Mouse (Mus musculus) embryo, embryonic 11 days (tissue): Measurements from ENCODE around the gene Isg15.

Experiments used
- DNase-seq: peaks from one replicate; pipeline ENCODE4 v3.0.0-alpha.2; 2015

Gene Isg15

DNA sequence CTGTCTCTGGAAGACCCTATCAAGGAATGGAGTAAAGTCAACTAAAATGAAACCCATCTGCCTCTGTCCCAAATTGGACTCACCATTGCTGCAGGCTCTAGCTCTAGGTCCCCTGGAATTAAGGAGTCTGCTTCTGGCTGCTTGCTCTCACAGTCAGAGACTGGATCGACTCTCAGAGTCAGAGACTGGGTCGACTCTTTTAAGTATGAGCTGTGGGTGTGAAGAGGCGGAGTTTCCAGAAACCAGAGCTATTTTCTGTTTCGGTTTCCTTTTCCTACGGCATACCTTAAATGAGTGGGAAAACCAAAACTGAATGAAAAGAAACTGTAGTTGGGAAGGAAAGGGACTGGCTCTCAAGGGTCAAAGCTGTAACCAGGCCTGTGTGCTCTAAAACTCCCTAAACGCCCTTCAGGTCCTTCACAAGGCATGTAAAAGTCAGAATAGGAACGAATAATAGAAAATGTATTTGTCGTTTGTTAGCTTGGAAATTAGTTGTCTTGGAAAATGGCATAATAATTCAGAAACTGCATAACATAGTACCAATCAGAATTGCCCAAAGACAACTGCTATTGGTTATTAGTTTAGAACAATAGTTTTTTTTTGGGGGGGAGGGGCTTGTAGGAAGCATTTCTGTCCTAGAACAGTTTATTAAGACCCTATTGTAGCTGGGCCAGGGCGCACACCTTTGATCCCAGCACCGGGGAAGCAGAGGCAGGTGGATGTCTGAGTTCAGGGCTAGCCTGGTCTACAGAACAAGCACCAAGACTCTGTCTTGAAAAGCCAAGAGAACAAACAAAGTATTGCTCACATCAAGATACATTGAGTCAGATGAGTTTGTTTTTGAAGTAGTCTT, at the start of gene Isg15:
Isg15 (minus strand) TSS at position 196 of the 853 bp plus-strand sequence.
- no peak for DNase-seq

DNA sequence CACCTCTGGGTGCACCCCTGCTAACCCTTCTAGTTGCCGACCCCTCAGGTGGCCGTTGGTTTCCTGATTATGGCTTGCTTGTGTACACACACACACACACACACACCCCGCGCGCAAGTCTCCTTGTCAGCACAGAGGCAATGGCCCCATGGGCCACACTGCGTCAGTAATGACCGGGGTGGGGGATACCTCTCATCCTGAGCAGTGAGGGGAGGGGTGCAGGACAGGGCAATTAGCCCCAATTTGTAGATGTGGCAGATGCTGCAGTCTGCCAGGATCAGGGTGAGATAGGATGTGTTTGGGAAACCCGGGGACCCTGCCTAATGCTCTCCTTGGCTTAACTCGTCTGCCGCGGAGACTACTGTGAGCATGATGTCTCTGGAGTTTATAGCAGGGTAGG, 48.9 kb upstream of the Isg15 start:
- DNase-seq: no peak

DNA sequence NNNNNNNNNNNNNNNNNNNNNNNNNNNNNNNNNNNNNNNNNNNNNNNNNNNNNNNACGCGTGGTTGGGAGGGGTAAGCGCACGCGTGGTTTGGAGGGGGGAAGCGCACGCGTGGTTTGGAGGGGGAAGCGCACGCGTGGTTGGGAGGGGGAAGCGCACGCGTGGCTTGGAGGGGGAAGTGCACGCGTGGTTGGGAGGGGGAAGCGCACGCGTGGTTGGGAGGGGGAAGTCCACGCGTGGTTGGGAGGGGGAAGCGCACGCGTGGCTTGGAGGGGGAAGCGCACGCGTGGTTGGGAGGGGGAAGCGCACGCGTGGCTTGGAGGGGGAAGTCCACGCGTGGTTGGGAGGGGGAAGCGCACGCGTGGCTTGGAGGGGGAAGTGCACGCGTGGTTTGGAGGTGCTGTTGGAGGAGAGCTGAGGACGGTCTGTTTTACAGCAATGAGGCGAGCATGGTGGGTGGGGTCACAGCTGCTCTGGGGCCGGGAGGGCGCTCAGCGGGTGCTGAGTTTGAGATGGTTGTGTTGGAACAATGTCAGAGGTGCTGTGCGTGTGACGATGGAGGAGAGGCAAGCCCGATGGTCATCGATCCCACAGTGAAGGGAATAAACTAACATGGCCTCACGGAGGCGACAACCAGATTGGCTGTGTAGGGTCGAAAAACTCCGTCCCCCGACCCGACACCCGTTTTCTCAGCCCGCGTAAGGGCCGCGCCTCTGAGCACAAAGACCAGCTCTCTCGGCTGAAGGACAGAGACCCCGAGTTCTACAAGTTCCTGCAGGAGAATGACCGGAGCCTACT, 36.2 kb upstream of the Isg15 start:
- DNase-seq: peak; percentile 62

DNA sequence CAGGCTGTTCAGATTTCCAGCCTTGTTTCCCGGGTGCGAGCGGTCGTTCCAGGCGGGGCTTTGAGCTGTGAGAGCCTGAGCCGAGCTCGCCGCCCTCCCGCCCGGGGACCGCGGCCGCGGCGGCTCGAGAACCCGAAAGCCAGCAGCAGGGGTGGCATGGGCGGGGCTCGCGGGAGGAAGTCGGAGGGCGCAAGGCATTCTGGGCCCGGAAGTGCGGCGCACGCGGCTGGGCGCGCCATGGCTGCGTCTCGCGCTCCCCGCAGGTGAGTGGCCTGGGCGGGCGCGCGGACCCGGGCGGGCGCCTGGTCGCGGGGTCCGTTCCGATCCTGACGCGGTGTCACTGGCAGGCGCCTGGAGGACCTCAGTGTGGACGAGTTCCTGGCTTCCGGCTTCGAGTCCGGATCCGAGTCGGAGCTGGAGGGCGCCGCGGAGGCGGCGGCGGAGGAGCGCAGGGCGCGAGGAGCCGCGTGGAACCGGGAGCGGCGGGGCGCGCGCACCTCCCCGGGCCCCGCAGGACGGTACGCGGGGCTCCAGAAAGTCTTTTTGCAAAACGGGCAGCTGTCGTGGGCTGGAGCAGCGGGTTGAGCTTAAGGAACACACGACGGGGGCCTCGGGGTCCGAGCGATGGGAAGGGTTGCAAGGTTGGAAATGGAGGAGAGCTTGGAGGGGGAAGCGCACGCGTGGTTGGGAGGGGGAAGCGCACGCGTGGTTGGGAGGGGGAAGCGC, 35.4 kb upstream of the Isg15 start, which contains the start of gene Noc2l:
Noc2l (plus strand) TSS at position 203 of the 726 bp plus-strand sequence.
- peak; percentile 97 for DNase-seq

DNA sequence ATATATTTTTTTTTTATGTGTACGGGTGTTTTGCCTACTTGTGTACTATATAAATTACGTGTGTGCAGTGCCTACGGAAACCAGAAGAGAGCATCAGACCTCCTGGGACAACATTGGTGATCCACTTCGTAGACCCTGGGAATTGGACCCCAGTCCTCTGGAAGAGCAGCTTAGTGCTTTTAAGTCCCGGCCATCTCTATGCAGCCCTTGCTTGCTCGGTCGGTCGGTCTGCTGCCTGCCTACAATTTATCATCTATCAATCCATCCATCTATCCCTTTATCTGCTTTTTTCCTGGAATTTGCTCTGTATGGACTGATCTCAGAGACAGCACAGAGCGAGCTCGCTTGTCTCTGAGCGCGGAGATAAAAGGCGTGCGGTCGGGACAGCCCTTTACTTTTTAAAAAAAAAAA, 34.7 kb upstream of the Isg15 start:
- peak; percentile 71 for DNase-seq

DNA sequence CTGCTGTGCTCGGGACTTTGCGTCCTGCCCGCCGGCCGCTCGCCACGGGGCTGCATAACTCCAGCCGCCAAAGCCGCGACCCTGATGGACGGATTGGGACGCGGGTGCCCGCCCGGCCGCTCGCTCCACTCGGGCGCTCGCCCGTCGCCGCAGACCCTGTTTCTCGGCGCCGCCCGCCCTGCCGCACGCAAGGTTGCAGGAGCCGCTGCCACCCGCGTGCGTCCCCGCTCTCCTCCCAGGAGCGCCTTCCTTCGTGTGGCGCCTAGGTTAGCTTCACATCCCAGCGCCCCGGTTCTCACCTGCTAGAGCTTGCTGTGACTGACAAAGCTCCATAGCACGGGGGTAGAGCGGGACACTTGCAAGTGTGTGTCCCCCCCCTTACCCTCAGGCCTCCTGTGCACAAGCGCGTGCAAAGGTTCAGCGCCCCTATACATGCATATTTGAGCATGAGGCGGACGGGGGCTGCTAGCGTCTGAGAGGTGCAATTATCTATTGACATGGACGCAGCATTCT, 34.1 kb upstream of the Isg15 start, which contains the start of gene Plekhn1:
Plekhn1 (minus strand) TSS at position 157 of the 513 bp plus-strand sequence.
- DNase-seq: peak; percentile 92

DNA sequence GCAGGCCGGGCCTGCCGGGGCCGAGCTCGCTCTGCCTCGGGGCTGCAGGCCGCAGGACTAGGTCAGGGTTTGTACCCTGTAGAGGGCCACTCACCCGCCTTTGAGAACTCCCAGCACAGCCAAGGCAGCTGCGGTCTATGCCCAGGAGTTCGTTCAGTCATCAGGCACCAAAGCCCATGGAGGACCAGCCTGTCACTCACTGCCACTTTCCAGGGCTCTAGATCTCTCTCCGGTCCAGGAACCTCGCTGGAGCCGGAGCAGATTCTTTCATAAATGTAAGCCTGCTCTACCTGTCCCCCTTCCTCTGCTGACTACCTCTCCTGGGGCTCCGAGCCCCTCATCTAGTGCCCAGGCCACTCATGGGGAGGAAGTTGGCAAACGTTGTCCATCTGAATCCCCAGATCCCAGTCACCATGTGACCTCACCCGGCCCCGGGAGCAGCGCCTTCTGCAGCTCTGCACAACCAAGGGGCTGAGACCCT, 33.4 kb upstream of the Isg15 start:
- DNase-seq: peak; percentile 60

DNA sequence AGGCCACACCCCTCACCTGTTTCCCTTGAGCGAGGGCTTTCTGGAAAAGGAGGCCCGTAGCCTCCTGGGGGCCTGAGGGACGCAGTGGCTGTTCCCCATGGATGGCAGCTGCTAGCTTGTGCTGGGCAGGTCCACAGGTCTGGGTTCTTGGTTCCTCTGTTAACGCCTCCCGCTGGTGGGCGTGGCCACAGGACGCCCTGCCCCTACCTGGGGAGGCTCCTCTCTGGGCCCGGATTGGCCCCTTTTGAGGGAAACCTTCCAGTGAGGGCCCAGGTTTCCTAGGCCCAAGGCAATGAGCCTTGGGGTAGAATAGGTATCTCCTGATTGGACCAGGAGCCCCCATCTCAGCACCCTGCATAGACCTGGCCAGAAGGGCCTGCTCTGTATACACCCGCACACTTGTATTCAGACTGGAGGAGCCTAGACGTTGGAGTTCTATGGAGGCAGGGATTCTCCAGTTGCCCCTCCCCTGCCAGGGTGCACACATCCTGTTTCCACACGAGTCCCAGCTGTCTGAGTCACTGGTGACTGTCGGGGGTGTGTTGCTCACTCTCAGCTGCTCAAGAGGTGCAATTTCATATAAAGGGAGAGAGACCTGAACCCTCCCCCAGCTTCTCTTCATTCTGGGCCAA, 27.9 kb upstream of the Isg15 start:
- DNase-seq: no peak

DNA sequence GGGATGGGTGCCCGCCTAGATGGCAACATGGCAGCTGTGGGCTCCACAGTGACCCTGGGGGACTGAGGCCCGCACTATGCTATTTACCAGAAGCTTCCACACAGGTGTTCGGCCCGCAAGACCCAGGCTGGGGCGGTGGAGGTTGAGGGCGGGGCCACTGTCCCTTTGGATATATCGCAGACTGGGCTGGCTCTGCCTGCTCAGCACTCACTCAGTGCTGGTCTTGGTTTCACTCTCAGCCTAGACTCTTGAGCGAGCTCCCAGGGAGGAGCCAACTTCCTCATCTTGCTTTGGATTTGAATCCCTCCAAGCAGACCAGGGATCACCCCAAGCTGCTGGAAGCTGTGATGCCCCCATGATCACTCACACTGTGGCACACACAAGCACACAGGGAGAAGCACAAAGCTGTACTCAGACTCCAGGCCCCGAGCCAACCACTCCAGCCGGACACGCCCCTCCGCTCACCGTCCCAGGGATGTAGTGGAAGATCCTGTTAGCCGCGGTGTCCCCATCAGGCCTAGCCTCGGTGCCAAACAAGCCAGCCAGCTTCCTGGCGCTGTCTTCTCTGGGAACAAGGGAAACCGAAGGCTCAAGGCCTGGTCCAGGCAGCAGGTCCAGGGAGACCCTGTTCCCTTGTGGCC, 27.3 kb upstream of the Isg15 start:
- DNase-seq: no peak

DNA sequence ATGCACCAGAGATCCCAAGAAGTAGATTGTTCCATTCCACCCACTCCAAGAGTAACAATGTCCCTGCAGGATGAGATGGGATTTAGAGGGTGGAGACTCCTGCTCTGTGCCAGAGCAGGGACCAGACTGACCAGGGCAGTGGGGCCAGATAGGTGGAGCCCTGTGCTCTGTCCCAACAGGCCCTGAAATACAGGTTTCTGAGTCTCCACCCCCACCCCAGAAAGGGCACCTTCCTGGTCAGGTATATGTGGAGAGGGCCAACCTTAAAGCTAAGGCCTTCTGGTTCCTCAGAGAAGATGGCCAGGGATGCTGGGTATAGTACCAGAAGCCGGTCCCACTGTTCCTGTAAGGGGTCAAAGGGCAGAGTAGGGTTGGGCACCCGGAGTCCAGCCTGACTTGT, 23.7 kb upstream of the Isg15 start:
- DNase-seq: no peak

DNA sequence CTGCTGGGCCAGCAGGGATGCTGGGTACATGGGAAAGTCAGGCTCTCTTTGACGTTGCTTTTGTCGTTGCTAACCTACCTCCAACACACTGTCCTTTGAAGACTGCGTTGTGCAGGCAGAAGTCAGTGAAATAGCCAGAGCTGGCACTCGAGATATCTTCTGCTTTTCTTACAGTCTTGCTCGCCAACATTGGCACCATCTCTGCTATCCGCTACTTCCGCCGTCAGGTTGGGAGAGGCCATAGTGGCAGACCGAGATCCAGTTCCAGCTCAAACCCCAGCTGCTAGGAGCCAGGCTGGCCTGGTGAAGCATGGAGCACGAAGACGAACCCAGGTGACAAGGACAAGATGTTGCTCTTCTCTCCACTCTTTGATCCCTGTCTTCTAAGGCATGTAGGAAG, 19.3 kb upstream of the Isg15 start:
- DNase-seq: no peak

DNA sequence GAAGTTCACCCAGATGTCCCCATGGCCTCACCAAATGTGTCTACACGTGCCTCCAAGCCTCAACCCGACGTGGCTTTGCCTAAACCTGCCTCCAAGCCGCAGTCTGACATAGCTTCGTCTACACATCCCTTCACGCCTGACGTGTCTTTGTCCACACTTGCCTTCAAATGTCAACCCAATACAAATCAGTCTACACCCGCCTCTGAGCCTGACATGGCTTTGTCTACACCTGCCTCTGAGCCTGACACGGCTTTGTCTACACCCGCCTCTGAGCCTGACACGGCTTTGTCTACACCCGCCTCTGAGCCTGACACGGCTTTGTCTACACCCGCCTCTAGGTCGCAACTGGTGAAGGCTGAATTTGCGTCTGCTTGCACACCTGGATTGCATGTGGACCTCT, 17.2 kb upstream of the Isg15 start:
- no peak for DNase-seq

DNA sequence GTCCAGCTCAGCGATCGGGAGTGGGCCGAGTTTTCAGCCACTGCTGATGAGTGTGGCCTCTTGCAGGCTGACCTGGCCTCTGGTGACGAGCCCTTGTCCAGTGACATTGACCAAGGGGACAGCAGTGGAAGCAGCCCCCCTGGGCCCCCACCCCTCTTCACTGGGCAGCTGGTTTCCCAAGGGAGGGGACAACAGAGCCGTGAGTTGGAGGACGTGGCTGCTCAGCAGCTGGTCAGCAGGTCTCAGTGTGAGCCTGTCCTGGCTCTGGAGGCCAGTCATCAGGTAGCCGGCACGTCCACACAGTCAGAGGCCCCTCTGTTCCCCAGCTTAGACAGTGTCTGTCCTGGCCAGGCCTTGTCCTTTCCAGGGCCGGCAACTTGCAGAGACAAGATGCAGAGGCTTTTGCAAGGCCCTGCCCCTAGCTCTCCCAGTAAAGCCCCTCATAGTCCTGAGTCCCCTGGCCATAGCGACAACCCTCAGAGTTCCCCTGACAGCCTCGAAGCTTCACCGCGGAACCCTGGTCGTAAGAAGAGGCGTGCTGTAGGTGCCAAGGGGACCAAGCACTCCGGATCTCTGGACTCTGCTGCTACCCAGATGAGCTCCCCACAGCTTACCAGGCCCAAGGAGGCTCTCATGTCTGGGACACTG, 16.5 kb upstream of the Isg15 start:
- no peak for DNase-seq

DNA sequence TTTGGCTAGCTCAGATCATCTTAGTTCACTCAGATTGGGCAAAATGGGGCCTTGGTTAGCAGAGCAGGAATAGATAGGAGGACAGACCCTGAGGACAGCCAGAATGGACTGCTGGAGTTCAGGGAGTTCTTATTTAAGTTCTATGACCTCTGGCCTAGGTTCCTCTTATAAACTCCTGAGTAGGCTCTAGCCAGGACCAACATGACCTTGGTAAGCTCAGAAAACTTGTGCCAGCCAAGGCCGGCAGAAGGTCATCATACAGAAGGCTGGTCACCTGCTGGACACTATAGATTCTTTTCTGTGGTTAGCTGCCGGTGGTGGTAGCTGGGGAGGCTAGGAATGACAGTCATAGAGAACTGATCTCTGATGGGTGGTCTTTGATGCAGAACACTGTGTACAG, 15.6 kb upstream of the Isg15 start:
- DNase-seq: no peak

DNA sequence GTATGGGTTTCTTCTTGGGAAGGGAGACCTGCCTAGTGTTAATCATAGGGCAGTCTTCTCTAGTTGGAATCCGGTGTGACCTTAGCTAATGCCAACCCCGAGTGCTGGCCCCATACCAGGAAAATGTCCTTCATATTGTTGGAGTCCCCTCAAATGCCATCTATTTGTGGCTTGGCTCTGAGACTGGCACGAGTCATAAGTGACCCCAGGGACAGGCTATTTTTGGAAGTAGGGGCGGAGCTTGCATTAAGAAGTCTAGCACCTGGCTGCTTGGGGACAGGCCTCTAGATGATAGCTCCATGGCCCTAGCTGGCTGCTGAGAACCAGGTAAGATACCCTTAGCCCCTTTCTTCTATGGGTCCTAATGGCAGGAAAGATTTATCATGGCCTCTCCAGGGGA, 15.0 kb upstream of the Isg15 start, which contains the start of gene Perm1:
Perm1 (plus strand) TSS at position 220 of the 400 bp plus-strand sequence.
- DNase-seq: no peak

DNA sequence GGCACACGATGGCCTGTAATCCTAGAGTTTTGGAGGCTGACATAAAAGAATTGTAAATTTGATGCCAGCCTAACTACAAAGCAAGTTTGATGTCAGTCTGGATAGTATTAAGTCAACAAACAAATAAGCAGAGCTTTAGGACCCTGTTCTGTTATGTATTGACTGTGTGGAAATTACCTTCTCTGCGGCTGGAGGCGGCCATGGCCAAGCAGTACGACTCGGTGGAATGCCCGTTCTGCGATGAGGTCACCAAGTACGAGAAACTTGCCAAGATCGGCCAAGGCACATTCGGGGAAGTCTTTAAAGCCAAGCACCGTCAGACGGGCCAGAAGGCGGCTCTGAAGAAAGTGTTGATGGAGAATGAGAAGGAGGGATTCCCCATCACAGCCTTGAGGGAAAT, 12.5 kb upstream of the Isg15 start:
- DNase-seq: no peak

DNA sequence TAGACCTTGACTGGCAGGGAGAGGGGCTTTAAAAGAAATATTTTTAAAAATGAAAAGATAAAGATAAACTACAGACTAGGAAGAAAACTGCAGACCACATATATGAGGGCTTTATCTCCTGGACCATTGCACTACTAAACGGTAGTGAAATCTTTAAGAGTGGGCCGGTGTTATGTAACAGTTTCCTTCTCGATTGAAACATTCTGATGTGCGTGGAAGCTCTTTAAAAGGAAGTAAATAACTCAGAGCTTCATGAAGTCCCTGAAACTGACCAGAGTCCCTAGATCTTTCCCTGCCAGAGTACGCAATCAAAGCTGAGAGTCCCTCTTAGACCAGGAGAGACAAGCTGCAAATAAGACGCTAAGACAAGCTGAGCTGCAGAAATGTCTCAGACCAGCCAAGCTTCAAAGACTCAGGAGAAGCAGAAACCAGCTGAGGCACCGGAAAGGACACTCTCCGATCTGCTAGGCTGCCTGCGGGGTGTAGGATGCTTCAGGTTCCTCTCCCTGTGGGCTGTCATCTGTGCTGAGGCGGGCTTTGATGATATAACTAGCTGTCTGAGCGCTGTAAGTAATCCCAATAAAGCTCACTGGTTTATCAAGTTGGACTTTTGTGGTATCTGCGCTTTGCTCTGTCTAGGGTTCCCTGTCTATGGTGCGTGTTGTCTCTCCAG, 9.5 kb upstream of the Isg15 start:
- DNase-seq: no peak

DNA sequence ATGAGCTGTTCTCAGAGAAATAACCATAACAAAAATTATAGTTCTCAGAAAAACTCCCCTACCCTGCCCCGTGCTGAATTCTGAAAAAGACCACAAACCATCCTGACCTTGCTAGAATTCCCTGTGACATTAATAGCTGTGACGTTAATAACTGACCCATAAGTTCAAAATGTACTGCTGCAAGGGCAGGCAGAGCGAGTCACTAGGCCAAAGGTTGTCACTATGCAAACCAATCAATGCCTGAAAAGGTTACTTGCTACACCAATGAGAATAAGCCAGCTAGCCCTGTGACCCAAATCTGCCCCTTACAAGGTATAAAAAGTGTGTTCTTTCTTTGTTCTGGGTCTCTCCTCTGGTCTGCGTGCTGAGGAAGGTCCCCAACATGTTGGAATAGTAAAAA, 8.3 kb upstream of the Isg15 start:
- DNase-seq: no peak

DNA sequence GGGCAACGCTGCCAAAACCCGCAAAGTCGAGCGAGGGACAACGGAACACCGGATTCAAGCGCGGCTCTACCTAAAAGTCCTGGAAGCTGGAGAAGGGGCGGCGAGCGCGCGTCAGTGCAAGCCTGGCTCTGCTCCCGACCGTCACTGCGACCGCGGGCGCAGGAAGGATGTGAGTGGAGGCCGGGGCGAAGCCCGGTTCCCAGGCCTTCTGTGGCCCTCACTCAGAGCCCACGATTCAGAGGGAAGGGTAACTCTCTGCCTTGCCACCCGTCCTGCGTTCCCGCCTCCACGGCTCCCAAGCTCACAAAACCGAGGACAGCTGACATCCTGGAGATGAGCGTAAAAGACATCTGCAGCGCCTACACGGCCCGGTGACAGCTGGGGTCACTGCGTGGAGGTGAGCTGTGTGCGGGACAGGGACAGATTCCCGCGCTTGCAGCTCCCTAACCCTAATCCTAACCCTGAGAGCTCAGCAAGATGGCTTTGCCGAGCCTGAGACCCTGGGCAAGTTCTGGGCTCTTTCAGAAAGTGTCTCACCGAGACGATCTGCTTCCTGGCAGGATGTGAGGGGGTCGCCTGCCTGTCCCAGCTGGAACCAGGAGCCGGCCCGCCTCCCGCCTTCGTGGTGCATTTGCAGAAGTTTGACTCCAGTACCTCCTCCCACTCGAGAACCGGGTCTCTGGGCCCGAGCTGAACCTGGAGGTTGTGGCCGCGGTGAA, 3.0 kb upstream of the Isg15 start:
- DNase-seq: peak; percentile 45

DNA sequence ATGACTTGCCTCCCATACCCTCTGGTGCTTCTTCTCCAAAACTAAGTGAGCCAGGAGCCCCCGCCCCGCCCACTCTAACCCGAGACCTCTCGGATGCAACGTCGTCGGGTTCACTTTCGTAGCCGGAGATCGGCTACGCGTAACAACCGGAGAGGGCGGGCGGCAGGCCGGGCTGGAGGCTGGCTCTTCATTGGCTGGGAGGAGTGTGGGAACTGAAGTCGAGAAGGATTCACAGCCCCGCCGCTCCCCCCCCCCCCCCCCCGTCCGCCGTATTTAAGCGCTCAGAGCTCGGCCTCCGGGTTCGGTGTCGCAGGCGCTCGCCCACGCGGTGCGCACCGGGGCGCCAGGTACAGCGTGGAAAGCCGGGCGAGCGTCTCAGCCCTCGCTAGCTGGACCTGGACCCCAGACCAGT, 2.4 kb upstream of the Isg15 start, which contains the start of gene AW011738:
AW011738 (plus strand) TSS at position 304 of the 412 bp plus-strand sequence.
- DNase-seq: peak; percentile 88
